Mouse (Mus musculus) megakaryocyte, adult 5-6 weeks (primary cell): ENCODE results near the gene Klrd1. TPM values are rescaled to one million over a fixed set of nuclear protein-coding genes. Genes with fewer than 3 reads are reported as not detected.

Source experiments
- ATAC-seq: 2 replicates; pipeline ENCODE4 v1.8.0; 2016; ENCODE audit warnings: mild to moderate bottlenecking, inconsistent platforms; ENCODE audit not compliant: poor library complexity, severe bottlenecking
- total RNA-seq, 2 experiments: library from RNA; stranded (forward) in 1 of 2; stranded (reverse) in 1 of 2; fragments of 153-499, 151-499 nt in 1 of 2; fragments of 221-1000, 200-1000 nt in 1 of 2; gene quantifications; 2 replicates each; pipeline versions ENCODE4 v1.2.3 to v1.2.4; 2015 to 2017

Gene Klrd1
- 20.4 and 41.6 TPM in 2 replicates for total RNA-seq (2015)
- 14.1 and 18.1 TPM in 2 replicates for total RNA-seq (2017)

GRCm38 (mm10) chr6:129591508-129591907 is at the start of gene Klrd1:
TSS of gene Klrd1 (plus strand) at chr6:129591782.
- ATAC-seq, result peak; percentile 94

- ATAC-seq, result no peak
These were observed 49.7 kb upstream of the Klrd1 start for GRCm38 (mm10) chr6:129541931-129542330.

GRCm38 (mm10) chr6:129542540-129542939 is 49.0 kb upstream of the Klrd1 start:
- ATAC-seq, result no peak

GRCm38 (mm10) chr6:129543709-129544606 is 47.6 kb upstream of the Klrd1 start:
- peak; percentile 75 for ATAC-seq

- no peak for ATAC-seq
These were observed 44.3 kb upstream of the Klrd1 start for GRCm38 (mm10) chr6:129547277-129547676.

- peak; percentile 76 for ATAC-seq
These were observed 43.6 kb upstream of the Klrd1 start for GRCm38 (mm10) chr6:129548009-129548408.

- no peak for ATAC-seq
These were observed 34.1 kb upstream of the Klrd1 start for GRCm38 (mm10) chr6:129557298-129558023.

GRCm38 (mm10) chr6:129558946-129559640 is 32.5 kb upstream of the Klrd1 start:
- ATAC-seq, result peak; percentile 98

GRCm38 (mm10) chr6:129559641-129560027 is 31.9 kb upstream of the Klrd1 start:
- ATAC-seq, result peak; percentile 8; the same call in 1 of the 2 replicates

- ATAC-seq, result peak; percentile 92
These were observed 26.3 kb upstream of the Klrd1 start for GRCm38 (mm10) chr6:129565257-129565656.

- peak; percentile 68 for ATAC-seq
These were observed 16.3 kb upstream of the Klrd1 start for GRCm38 (mm10) chr6:129575315-129575714.

GRCm38 (mm10) chr6:129577605-129578004 is 14.0 kb upstream of the Klrd1 start, which contains the start of gene Klre1:
TSS of gene Klre1 (plus strand) at chr6:129577905.
- ATAC-seq, result no peak

- peak; percentile 73 for ATAC-seq
These were observed 10.3 kb upstream of the Klrd1 start for GRCm38 (mm10) chr6:129581274-129581673.

- ATAC-seq, result no peak
These were observed 9.7 kb upstream of the Klrd1 start for GRCm38 (mm10) chr6:129581896-129582295.

- ATAC-seq, result peak; percentile 69
These were observed 8.6 kb upstream of the Klrd1 start for GRCm38 (mm10) chr6:129583014-129583413.

GRCm38 (mm10) chr6:129608372-129608771 is 16.8 kb downstream of the Klrd1 start:
- ATAC-seq, result peak; percentile 72

GRCm38 (mm10) chr6:129623735-129624134 is 32.2 kb downstream of the Klrd1 start, which contains the start of gene Klrk1:
TSS of gene Klrk1 (minus strand) at chr6:129623864.
- ATAC-seq, result peak; percentile 86

- ATAC-seq, result peak; percentile 70
These were observed 39.5 kb downstream of the Klrd1 start for GRCm38 (mm10) chr6:129631046-129631445.

- peak; percentile 8; the same call in 1 of the 2 replicates for ATAC-seq
These were observed 51.7 kb downstream of the Klrd1 start, which contains the start of gene Klrc3 for GRCm38 (mm10) chr6:129643237-129643636. TSS of gene Klrc3 (minus strand) at chr6:129643337.

GRCm38 (mm10) chr6:129644054-129644453 is 52.5 kb downstream of the Klrd1 start:
- ATAC-seq, result peak; percentile 52
